Mouse (Mus musculus) layer of hippocampus, postnatal 10 days (tissue): Measurements from ENCODE around the gene Zdhhc13. TPM values are rescaled to one million over a fixed set of nuclear protein-coding genes. Genes with fewer than 3 reads are reported as not detected.

ENCODE experiments used
- DNase-seq, 2 experiments: peaks; one replicate each; pipeline ENCODE4 v3.0.0; 2021; ENCODE audit warnings: low spot score in 2 of 2
- total RNA-seq, 2 experiments: library from RNA; stranded (reverse); gene quantifications; 2 replicates each; pipeline ENCODE4 v1.2.3; 2021

The Zdhhc13 gene
- total RNA-seq, 2 experiments from 2014 or later = 24.0 to 36.3 TPM

- peak; percentile 49 to 62 for DNase-seq
These were observed 87.7 kb downstream of the Zdhhc13 start for GRCm38 (mm10) chr7:48876526-48876925.

Other genes with a start within 250 kb of the Zdhhc13 start
- not detected for gene Mrgprb2, start 230.9 kb upstream of the Zdhhc13 start, total RNA-seq
- not detected for gene Mrgprb3, start 145.2 kb upstream of the Zdhhc13 start, total RNA-seq
- gene Csrp3, start 59.0 kb downstream of the Zdhhc13 start, total RNA-seq = not detected
- gene E2f8, start 92.6 kb downstream of the Zdhhc13 start, total RNA-seq = 1 to 10 TPM; 1.3 to 2.4 TPM
- gene Nav2, start 119.7 kb downstream of the Zdhhc13 start, total RNA-seq = 100 to 1,000 TPM; 103 to 126 TPM